Mouse (Mus musculus): ENCODE measurements around the gene Plekhb2. TPM values are rescaled to one million over a fixed set of nuclear protein-coding genes. Genes with fewer than 3 reads are reported as not detected.

Plekhb2 gene
- total RNA-seq, 2 experiments from 2014 or later = 79.0 to 92.5 TPM

DNA sequence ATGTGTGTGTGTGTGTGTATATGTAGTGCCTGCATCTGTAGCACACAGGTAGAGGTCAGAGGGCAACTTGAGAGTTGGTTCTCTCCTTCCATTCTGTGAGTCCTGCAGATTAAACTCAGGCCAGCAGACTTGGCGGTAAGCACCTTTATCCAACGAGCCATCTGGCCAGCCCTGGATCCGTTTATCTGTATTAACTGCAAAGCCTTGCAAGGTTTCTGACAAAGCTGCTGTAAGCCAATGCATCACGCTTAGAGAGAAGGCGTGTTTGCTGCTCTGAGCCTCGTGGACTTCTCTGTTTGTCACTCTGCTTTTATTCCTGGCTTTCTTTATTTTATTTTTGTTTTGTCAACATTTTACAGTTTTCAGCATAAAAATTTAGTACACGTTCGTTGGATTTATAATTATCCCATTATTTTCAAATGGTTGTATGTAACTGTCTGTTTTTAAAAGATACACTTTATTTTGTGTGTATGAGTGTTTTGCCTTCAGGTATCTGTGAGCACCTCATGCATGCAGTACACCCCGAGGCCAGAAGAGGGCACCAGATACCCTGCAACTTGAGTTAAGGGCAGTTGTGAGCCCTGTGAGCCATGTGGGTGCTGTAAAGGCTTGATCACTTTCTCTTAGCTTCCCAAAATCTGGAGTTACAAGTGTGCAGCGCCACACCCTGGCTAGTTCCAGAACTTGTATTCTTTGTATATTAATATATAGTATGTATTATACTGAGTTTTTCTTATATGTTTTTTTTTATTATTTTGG is 17.2 kb downstream of the Plekhb2 start:
- peak; percentile 94 for DNase-seq

GRCm38 (mm10) chr1:34867574-34867955 is 17.8 kb downstream of the Plekhb2 start:
- no peak for DNase-seq

- no peak for DNase-seq
Measured at GRCm38 (mm10) chr1:34868391-34868790, 18.6 kb downstream of the Plekhb2 start.

- no peak for DNase-seq
Measured at GRCm38 (mm10) chr1:34869231-34869630, 19.5 kb downstream of the Plekhb2 start.

GRCm38 (mm10) chr1:34871170-34871569 is 21.4 kb downstream of the Plekhb2 start:
- DNase-seq = no peak

- no peak for DNase-seq
Measured at GRCm38 (mm10) chr1:34873551-34873950, 23.8 kb downstream of the Plekhb2 start.

DNA sequence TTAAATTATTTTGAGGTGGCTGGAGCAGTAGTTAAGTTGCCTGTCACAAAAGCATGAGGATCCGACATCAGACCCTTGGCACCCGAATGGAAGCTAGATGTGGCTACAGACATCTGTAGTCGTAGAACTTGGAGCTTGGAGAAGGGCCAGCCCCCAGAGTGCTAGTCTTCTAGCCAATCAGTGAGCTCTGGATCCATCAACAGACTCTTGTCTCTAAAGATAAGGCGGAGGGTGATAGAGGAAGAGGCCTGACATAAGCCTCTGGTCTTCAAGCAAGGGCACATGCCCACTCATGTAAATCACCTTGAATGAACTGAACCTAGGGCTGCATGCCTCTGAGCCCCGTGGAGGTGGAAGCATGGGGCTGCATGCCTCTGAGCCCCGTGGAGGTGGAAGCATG is 29.8 kb downstream of the Plekhb2 start:
- DNase-seq = no peak

DNA sequence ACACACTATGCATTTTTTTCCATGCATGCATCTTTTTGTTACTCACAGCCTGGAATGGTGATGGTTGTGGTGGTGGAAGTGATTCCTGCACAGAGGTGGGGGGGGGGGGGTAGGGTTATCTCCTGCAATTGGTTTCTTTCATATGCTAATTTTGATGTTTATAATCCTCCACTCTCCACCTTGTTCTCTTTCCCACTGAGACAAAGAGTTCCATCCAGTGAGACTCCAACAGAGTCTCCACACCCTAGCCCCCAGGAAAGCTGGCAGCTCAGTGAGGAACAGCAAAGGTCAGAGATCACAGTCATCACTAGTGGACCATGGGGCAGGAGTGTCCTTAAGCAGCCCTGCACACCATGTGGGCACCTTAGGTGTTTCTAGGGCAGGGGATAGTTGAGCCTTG is 34.0 kb downstream of the Plekhb2 start:
- DNase-seq = no peak

- peak; percentile 50 for DNase-seq
Measured at GRCm38 (mm10) chr1:34891559-34892289, 41.9 kb downstream of the Plekhb2 start.

GRCm38 (mm10) chr1:34892466-34892865 is 42.7 kb downstream of the Plekhb2 start:
- DNase-seq = no peak

GRCm38 (mm10) chr1:34893331-34893730 is 43.6 kb downstream of the Plekhb2 start:
- DNase-seq = no peak

GRCm38 (mm10) chr1:34893831-34894230 is 44.1 kb downstream of the Plekhb2 start:
- DNase-seq = peak; percentile 10

DNA sequence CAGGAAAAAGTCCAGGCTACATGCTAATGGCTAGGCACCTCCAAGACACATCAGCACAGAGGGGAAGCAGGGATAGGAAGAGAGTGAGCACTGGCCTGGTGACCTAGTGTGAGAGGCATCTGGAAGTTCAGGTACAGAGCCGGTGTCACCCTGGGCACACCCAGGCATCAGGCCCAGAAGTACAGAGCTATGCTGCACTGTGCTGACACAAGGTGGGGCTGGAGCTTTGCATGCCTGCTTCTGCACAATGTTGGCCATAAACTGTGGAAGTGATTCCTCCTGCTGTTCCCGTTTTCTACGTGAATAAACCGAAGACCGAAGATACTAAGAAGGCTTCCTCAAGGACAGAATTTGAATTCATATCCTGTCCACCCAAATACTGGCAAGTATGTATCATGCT is 46.3 kb downstream of the Plekhb2 start:
- DNase-seq = no peak

GRCm38 (mm10) chr1:34896898-34897297 is 47.1 kb downstream of the Plekhb2 start:
- DNase-seq = peak; percentile 75

GRCm38 (mm10) chr1:34928656-34929055 is 78.9 kb downstream of the Plekhb2 start:
- DNase-seq = no peak

Other genes with a start within 250 kb of the Plekhb2 start
- 100 to 1,000 TPM; 115 to 121 TPM for gene Fam168b, start 6.9 kb upstream of the Plekhb2 start, total RNA-seq (2021)

All from adrenal gland, postnatal 10 days (tissue).